Mouse (Mus musculus) heart, embryonic 13.5 days (tissue): ENCODE measurements at regions not wholly inside any gene's neighbourhood (a gene's known extent, or its start where the extent isn't known, plus 50 kb on each side); places are given as distances from the start of the nearest gene placed in this dataset.

Experiments used
- ATAC-seq: fragments of 200-750 bp; cut with Nextera tagmentation; 2 replicates; pipeline ENCODE4 v1.8.0; 2017; ENCODE audit warnings: moderate TSS enrichment; ENCODE audit not compliant: insufficient number of reproducible peaks, low FRiP score, low TSS enrichment; ENCODE audit errors: extremely low read depth
- H3K27ac ChIP-seq: fragments of 300-500 bp; sonication (generic); replicated peaks from 2 replicates; pipeline ENCODE4 v1.5.1; 2015; ENCODE audit warnings: moderate library complexity, mild to moderate bottlenecking, inconsistent platforms
- H3K27me3 ChIP-seq: fragments of 300-500 bp; sonication (generic); replicated peaks from 2 replicates; pipeline ENCODE4 v1.6.1; 2015; ENCODE audit warnings: mild to moderate bottlenecking, inconsistent platforms
- H3K36me3 ChIP-seq: fragments of 300-500 bp; sonication (generic); 2 replicates; pipeline ENCODE4 v1.6.1; 2015; ENCODE audit warnings: mild to moderate bottlenecking, inconsistent platforms
- H3K4me1 ChIP-seq: fragments of 300-500 bp; sonication (generic); 2 replicates; pipeline ENCODE4 v1.6.1; 2015; ENCODE audit warnings: inconsistent platforms
- H3K4me2 ChIP-seq: fragments of 300-500 bp; sonication (generic); 2 replicates; pipeline ENCODE4 v1.6.1; 2015; ENCODE audit warnings: inconsistent platforms, mild to moderate bottlenecking, moderate library complexity
- H3K4me3 ChIP-seq: fragments of 300-500 bp; sonication (generic); 2 replicates; pipeline ENCODE4 v1.5.1; 2015; ENCODE audit warnings: moderate library complexity, mild to moderate bottlenecking, inconsistent platforms
- H3K9ac ChIP-seq: fragments of 300-500 bp; sonication (generic); 2 replicates; pipeline ENCODE4 v1.6.1; 2015; ENCODE audit warnings: inconsistent platforms, mild to moderate bottlenecking, moderate library complexity
- H3K9me3 ChIP-seq: fragments of 300-500 bp; sonication (generic); 2 replicates; pipeline ENCODE4 v1.6.1; 2016; ENCODE audit warnings: inconsistent platforms
- WGBS: fragments of 180-500 bp; shearing (Covaris S2); methylation state at CpG from one replicate; pipeline ENCODE4 v1.1.7; 2015; ENCODE audit warnings: mixed read lengths; 5-methylcytosine and 5-hydroxymethylcytosine counted together

DNA sequence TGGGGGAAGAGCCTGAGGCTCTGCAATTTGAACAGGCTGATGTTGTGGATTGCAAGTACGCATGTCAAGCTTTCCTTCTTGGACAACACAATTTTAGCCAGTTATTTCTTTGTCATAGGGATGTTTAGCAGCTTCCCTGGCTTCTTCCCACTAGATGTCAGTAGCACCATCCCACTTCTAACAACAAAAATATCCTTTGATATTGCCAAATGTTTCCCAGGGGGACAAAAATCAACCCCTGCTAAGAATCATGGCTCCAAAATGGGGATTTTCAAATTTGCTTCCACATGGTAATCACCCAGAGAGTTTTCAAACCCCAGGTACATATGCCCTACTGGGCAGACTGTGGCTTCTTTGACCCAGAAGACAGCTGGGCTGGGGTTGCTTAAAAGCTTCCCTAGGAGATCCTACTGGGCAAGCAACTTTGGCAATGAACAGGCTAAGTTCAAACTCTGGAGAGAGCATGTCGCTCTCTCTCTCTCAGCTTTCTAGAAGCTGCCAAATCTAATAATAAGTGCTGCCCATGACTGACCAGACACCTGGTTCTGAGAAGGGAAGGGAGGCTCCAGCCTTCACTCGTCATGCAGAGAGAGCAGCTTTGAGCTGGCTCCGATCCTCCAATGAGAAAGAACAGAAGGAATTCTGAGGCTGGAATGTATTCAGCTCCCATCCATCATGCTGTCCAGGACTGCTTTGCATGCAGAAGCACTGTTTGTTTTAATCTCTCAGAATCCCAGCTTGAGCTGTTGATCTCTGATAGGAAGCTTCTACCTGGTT, 157.2 kb upstream of the Ghitm start:
- Histone ChIP-seq H3K36me3 (no peaks in the 10 kb centered on the region), H3K27me3 (no peaks in the 10 kb centered on the region), H3K9ac (no peak overlapping the region), H3K4me2 (no peak overlapping the region), H3K4me1 (no peaks in the 10 kb centered on the region), H3K9me3 (no peaks in the 10 kb centered on the region), H3K27ac (no peak overlapping the region), H3K4me3 (no peak overlapping the region)
- WGBS, result 35% methylated on average over 4 of the region's 4 CpGs
- ATAC-seq, result no peak

DNA sequence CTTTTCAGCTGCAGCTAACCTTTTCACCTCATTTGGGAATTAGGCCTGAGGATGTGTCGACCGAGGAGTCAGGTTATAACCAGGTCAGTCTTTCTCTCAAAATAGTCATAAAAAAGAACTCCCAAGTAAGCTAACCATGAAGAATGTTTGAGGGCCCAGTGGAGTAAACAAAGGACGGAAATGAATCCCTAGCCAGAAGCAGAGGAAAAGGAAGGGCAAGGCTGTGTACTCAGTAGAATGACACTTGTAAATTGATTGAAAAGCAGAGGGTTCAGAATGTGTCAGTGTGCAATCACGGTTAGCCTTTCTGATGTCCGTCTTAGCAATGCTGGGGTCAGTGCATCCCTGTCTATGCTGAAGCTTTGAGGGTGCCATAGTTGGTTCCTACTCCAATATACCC, 149.3 kb upstream of the Ghitm start:
- no peak for ATAC-seq
- no peaks in the 10 kb centered on the region for H3K9me3 ChIP-seq
- 53% methylated on average over 5 of the region's 5 CpGs for WGBS

DNA sequence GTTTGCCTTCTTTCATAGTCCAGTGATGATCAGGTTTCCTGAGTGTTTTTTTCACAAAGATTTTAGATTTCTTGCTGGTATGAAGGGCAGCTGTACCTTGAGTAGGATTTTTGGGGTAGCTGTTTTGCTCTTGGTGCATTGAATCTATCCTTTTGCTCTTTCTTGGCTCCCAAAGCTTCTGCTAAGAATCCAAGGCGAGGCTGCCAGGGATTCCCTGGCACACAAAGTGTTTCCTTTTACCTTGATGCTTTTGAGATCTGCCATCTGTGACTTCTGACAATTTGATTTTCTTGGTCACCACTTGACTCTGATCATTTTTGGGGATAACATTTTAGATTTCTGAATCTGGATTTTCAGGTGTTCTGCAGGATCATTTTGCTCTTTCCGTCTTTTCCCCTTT, 144.3 kb upstream of the Ghitm start:
- no peak overlapping the region for H3K27ac ChIP-seq
- no peak for ATAC-seq
- WGBS, result 62% methylated on average over 2 of the region's 2 CpGs

More for the DNA sequence above, 149.3 kb upstream of the Ghitm start:
- Histone ChIP-seq H3K4me3 (no peak overlapping the region), H3K27ac (no peak overlapping the region), H3K4me2 (no peak overlapping the region), H3K4me1 (no peaks in the 10 kb centered on the region), H3K9ac (no peak overlapping the region), H3K36me3 (no peaks in the 10 kb centered on the region), H3K27me3 (no peaks in the 10 kb centered on the region)

DNA sequence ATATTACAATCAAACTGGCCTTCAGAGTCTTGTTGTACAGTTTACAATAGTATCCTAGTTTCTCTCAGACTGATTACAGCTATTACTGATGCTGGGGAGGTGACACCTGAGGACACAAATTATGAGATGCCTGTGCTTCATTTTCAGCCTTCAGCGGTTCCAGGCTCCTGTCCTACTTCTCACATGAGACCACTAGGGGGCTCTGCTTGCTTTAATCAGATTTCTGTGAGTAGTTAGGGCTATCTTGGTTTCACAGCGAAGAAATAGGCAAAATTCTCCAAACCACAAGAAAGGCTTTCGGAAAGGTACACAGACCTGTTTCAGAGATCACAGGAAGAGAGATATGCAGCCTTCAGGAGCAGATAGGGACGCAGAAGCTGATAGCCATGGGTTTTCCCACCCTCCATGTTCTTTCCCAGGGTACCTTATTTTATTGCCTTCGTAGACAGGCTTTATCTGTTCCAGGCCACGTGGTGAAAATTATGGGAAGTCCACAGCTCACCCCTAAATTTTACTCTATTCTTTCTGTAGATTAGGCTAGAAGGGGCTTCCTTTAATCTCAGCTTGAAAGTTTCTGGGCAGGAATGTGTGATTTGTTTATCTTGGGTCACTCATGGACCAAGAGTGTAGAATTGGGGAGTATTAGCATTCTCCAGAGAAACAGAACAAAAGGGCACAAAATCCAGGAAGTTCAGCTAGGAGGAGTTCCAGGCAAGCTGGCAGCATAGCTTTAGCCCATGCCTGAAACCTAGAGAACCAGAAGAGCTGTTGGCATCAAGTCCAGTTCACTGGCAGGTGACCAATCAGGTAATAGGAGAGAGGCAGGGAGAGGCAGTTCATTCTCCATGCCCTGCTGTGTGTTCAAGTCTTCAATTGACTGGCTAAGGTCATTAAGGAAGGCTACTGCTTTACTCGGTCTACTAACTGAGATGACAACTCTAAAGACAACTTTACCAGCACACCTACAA, 141.9 kb upstream of the Ghitm start:
- no peak for ATAC-seq
- WGBS, result 44% methylated on average over 7 of the region's 7 CpGs

More for the DNA sequence above, 144.3 kb upstream of the Ghitm start:
- Histone ChIP-seq H3K4me3 (no peak overlapping the region), H3K27me3 (no peaks in the 10 kb centered on the region), H3K9ac (no peak overlapping the region), H3K4me2 (no peak overlapping the region), H3K9me3 (no peaks in the 10 kb centered on the region), H3K36me3 (no peaks in the 10 kb centered on the region), H3K4me1 (no peaks in the 10 kb centered on the region)

DNA sequence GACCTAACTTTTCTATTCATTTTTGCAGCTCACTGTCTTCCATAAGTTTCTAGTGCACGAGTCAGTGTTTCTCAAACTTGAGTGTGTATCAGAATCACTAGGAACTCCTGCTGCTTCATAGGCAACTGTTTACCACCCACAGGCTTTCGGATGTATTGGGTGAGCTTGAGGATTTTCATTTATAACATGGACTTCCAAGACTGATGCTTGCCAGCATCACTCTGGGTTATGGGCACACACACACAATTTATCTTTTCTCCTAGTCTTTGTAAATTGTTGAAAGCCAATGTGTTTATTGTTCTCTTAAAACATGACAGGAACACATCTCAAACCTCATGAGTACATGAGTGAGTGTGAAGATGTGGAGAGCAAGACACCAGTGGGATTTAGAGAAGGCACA, 137.0 kb upstream of the Ghitm start:
- WGBS, result 68% methylated on average over 2 of the region's 2 CpGs
- Histone ChIP-seq H3K27ac (no peak overlapping the region), H3K36me3 (no peaks in the 10 kb centered on the region), H3K9ac (no peak overlapping the region), H3K27me3 (no peaks in the 10 kb centered on the region), H3K4me3 (no peak overlapping the region), H3K9me3 (no peaks in the 10 kb centered on the region), H3K4me1 (peaks cover 9% of the 10 kb centered on the region; the same call in 1 of the 2 replicates), H3K4me2 (no peak overlapping the region)
- no peak for ATAC-seq

More for the DNA sequence above, 141.9 kb upstream of the Ghitm start:
- Histone ChIP-seq H3K27me3 (no peaks in the 10 kb centered on the region), H3K4me1 (no peaks in the 10 kb centered on the region), H3K36me3 (no peaks in the 10 kb centered on the region), H3K4me2 (no peak overlapping the region), H3K4me3 (no peak overlapping the region), H3K27ac (no peak overlapping the region), H3K9ac (no peak overlapping the region), H3K9me3 (no peaks in the 10 kb centered on the region)

DNA sequence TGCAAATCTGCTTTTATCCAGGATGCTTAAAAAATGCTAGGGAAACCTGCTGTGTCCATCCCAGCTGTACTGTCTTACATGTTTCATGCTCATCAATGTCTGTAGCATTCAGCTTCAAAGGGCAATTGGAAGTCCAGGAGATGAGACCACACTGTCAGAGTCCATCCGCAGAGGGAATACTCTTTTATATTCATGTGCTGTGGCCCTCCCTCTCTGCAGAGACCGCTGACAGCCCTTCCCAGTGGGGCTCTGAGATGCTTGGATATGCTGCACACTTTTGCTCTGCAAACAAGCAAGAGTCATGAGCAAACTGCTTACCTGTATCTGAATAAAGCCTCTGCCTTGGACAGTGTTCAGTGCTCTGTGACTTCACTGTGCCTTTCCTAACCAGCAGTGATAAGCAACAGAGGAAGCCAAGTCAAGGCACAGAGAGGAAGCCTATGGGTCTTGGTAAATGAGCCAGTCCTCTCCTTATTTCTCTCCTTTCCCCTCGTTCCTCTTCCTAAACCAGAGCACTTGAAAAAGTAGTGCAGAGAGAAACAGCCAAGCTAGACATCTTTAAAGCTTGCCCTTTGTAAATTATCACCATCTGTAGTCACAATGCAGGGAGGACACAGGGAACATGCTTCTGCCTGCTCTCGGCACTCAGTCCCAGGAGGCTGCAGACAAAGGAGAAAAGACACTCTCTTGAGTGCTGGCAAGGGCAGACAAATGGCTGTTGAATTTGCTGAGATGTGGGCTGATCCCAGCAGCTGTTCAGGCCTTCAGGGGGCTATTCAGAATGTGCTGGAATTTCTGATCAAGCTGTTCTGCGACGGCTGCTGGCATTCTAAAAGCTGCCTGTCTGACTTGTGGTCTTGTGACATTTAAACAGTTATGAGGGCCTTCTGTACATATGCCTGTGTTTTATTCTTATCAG, 136.2 kb upstream of the Ghitm start:
- Histone ChIP-seq H3K4me1 (peaks cover 9% of the 10 kb centered on the region; the same call in 1 of the 2 replicates), H3K4me3 (no peak overlapping the region), H3K9me3 (no peaks in the 10 kb centered on the region), H3K27ac (0 out of 2 replicates have a peak overlapping the region, but pooled peaks have one; percentile 5), H3K36me3 (no peaks in the 10 kb centered on the region), H3K9ac (no peak overlapping the region), H3K27me3 (no peaks in the 10 kb centered on the region), H3K4me2 (no peak overlapping the region)
- 43% methylated on average over 6 of the region's 6 CpGs for WGBS
- no peak for ATAC-seq

DNA sequence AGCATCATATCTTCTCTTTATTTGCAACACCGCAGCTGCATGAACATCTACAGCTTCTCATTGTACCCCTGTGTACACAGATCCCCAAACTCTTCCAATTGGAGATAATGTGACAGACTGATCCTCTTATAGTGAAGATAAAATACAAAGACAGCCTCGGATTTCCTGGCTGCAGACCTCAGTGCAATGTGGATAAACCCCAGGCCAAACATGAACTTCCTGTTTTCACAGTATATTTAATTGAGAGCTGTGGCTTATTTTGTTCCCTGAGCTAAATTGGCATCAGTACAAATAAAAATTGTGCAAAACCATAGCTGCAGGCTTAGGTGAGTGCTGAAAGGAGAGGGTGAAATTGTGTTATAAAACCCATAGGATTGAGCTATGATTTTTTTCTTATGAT, 134.8 kb upstream of the Ghitm start:
- Histone ChIP-seq H3K4me1 (peaks cover 9% of the 10 kb centered on the region; the same call in 1 of the 2 replicates), H3K36me3 (no peaks in the 10 kb centered on the region), H3K4me2 (no peak overlapping the region), H3K27ac (no peak overlapping the region), H3K4me3 (no peak overlapping the region), H3K9ac (no peak overlapping the region), H3K9me3 (no peaks in the 10 kb centered on the region), H3K27me3 (no peaks in the 10 kb centered on the region)
- 33% methylated on average over 2 of the region's 2 CpGs for WGBS
- ATAC-seq, result no peak

DNA sequence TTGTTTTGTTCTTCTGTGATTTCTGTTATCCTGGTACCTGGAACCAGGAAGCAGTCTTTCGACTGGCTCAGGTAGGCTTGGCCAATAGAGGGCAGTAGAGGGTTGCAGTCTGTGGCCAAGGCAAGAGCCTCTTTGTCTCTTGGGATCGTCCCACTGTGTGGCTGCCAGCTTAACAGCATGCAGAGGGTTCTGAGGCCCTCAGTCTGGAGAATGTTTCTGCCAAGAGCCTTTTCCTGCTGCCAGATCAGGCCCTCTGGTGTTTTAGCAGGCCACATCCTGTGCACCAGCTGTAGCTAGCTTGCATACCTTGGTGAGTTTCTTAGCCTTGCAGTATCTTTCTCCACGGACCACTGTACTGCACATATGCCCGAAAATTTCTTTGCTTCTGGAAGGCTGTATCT, 103.6 kb upstream of the Ghitm start:
- H3K36me3 ChIP-seq, result no peaks in the 10 kb centered on the region
- no peak overlapping the region for H3K9ac ChIP-seq
- no peak overlapping the region for H3K4me3 ChIP-seq
- no peaks in the 10 kb centered on the region for H3K4me1 ChIP-seq
- 32% methylated on average over 4 of the region's 4 CpGs for WGBS
- H3K27ac ChIP-seq, result no peak overlapping the region
- H3K9me3 ChIP-seq, result no peaks in the 10 kb centered on the region
- H3K27me3 ChIP-seq, result no peaks in the 10 kb centered on the region
- no peak; the same call in 1 of the 2 replicates for ATAC-seq
- H3K4me2 ChIP-seq, result no peak overlapping the region

DNA sequence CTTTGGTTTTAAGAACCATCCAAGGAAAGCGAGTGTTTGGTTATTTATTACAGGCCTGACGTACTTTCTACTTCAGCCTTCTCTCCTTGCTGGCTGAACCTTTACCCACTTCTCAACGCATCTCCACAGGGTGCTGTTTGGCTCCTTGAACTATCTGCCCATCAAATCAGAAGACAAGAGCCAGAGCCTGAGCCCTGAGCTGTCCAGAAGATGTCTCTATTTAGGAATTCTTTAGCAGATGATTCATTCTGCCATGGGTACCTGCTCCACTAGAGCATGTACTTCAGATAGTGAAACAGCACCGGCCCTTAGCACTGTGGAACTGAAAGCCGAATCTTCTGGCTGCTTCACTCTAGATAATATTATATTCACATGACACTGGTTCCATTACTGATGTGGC, 102.1 kb upstream of the Ghitm start:
- 76% methylated on average over 5 of the region's 5 CpGs for WGBS
- H3K4me3 ChIP-seq, result no peak overlapping the region
- no peaks in the 10 kb centered on the region for H3K27me3 ChIP-seq
- no peak overlapping the region for H3K4me2 ChIP-seq
- no peaks in the 10 kb centered on the region for H3K4me1 ChIP-seq
- H3K9me3 ChIP-seq, result no peaks in the 10 kb centered on the region
- ATAC-seq, result no peak
- no peaks in the 10 kb centered on the region for H3K36me3 ChIP-seq
- H3K9ac ChIP-seq, result no peak overlapping the region
- no peak overlapping the region for H3K27ac ChIP-seq

DNA sequence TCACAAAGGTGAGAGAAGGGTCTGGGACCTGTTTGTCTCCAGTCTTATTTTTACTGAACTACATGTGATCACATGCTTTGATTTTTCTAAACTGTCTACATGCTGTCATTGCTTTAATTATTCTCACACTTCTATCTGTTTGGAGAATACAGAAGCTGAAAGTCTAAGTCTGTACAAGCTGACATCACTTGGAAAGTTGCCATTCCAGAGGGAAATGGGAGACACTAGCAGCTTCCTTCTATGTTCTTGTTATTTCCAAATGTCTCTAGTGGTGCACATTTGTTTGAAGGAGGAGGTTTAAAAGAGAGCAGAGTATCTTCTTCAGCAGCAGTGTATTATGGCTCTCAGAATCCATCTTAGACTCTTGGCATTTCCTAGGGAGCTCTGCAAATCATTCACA, 73.2 kb upstream of the Ghitm start:
- no peak for ATAC-seq
- no peak overlapping the region for H3K4me2 ChIP-seq
- H3K36me3 ChIP-seq, result no peaks in the 10 kb centered on the region

DNA sequence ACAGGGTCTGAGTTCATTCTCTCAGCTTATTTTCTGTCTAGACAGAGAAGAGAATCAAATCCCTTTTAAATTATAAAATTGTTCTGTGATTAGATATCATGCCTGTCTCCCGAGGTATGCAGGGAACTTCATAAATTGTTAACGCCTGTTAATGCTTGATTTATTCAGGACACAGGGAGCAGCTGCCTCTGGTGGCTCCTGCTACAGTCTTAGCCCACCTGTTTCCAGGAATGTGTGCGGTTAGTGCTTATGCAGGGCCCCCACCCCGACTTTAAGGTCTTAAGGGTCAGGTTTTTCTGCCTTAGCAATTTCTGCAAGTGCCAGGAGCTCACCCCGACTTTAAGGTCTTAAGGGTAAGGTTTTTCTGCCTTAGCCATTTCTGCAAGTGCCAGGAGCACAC, 54.7 kb upstream of the Ghitm start:
- Histone ChIP-seq H3K9ac (no peak overlapping the region), H3K36me3 (no peaks in the 10 kb centered on the region), H3K4me3 (no peak overlapping the region), H3K4me2 (no peak overlapping the region), H3K27ac (no peak overlapping the region), H3K9me3 (no peaks in the 10 kb centered on the region), H3K4me1 (no peaks in the 10 kb centered on the region), H3K27me3 (no peaks in the 10 kb centered on the region)
- no peak for ATAC-seq
- WGBS, result 63% methylated on average over 5 of the region's 5 CpGs

More for the DNA sequence above, 73.2 kb upstream of the Ghitm start:
- Histone ChIP-seq H3K4me3 (no peak overlapping the region), H3K4me1 (no peaks in the 10 kb centered on the region), H3K9me3 (no peaks in the 10 kb centered on the region), H3K9ac (no peak overlapping the region), H3K27me3 (no peaks in the 10 kb centered on the region), H3K27ac (no peak overlapping the region)
